Mouse (Mus musculus) lung, postnatal 0 days (tissue): Measurements from ENCODE around the gene Gdpgp1. TPM values are rescaled to one million over a fixed set of nuclear protein-coding genes. Genes with fewer than 3 reads are reported as not detected.

Experiments
- ATAC-seq: fragments of 200-750 bp; cut with Nextera tagmentation; 2 replicates; pipeline ENCODE4 v1.8.0; 2017; ENCODE audit warnings: moderate library complexity
- DNase-seq: peaks from one replicate; pipeline ENCODE4 v3.0.0-alpha.2; 2016; ENCODE audit warnings: low spot score
- H3K27ac ChIP-seq: fragments of 300-500 bp; sonication (generic); 2 replicates; pipeline ENCODE4 v1.5.1; 2014; ENCODE audit warnings: antibody characterized with exemption, mild to moderate bottlenecking, low read length, mixed read lengths
- H3K27me3 ChIP-seq: fragments of 300-500 bp; sonication (generic); replicated peaks from 2 replicates; pipeline ENCODE4 v1.6.1; 2014; ENCODE audit warnings: low read length, mixed read lengths; ENCODE audit not compliant: insufficient read depth
- H3K36me3 ChIP-seq: fragments of 300-500 bp; sonication (generic); 2 replicates; pipeline ENCODE4 v1.6.1; 2014; ENCODE audit warnings: low read length, mixed read lengths; ENCODE audit not compliant: insufficient read depth
- H3K4me1 ChIP-seq: fragments of 300-500 bp; sonication (generic); 2 replicates; pipeline ENCODE4 v1.6.1; 2014; ENCODE audit warnings: antibody characterized with exemption, low read depth, low read length, mixed read lengths; ENCODE audit not compliant: insufficient read depth
- H3K4me2 ChIP-seq: fragments of 300-500 bp; sonication (generic); replicated peaks from 2 replicates; pipeline ENCODE4 v1.6.1; 2014; ENCODE audit warnings: low read depth, mild to moderate bottlenecking, low read length, moderate library complexity, mixed read lengths
- H3K4me3 ChIP-seq: fragments of 300-500 bp; sonication (generic); 2 replicates; pipeline ENCODE4 v1.5.1; 2014; ENCODE audit warnings: low read depth, low read length
- H3K9ac ChIP-seq: fragments of 300-500 bp; sonication (generic); replicated peaks from 2 replicates; pipeline ENCODE4 v1.6.1; 2014; ENCODE audit warnings: low read depth, mild to moderate bottlenecking
- H3K9me3 ChIP-seq: fragments of 300-500 bp; sonication (generic); 2 replicates; pipeline ENCODE4 v1.6.1; 2016; ENCODE audit warnings: low read length, mixed read lengths
- CTCF ChIP-seq: IDR thresholded peaks from 2 replicates; pipeline ENCODE4 v1.5.1; 2016; ENCODE audit warnings: antibody characterized with exemption, mild to moderate bottlenecking
- EP300 ChIP-seq: IDR thresholded peaks from 2 replicates; pipeline ENCODE4 v1.6.1; 2016; ENCODE audit warnings: antibody characterized with exemption, mild to moderate bottlenecking, control low read depth
- WGBS: fragments of 180-500 bp; shearing (Covaris S2); extraction: QIAGEN DNeasy Blood & Tissue Kit; methylation state at CpG from one replicate; pipeline ENCODE4 v1.1.7; 2014; 5-methylcytosine and 5-hydroxymethylcytosine counted together
- polyA plus RNA-seq: library from polyadenylated mRNA; unstranded; fragments of >200 nt; fragmentation: Nextera tagmentation; extraction: Ambion mirVana; gene quantifications from 2 replicates; pipeline ENCODE4 v1.2.1, GENCODE M21; 2015

The Gdpgp1 gene
- polyA plus RNA-seq, 1 experiment from 2014 or later = 2.8 TPM

- peak within 1 kb of the TSS; percentile 55; the same call in 1 of the 2 replicates for H3K27ac ChIP-seq
- WGBS = 1% methylated on average over 44 of the region's 51 CpGs
- H3K4me2 ChIP-seq = peak within 1 kb of the TSS; percentile 71
- no peak for TF ChIP-seq EP300
- peak; percentile 43 for TF ChIP-seq CTCF
- no peaks in the 10 kb centered on the region for H3K36me3 ChIP-seq
- ATAC-seq (peak; percentile 85), DNase-seq (peak; percentile 86)
- H3K27me3 ChIP-seq = no peaks in the 10 kb centered on the region
- H3K9me3 ChIP-seq = no peaks in the 10 kb centered on the region
- peak within 1 kb of the TSS; percentile 29; the same call in 1 of the 2 replicates for H3K9ac ChIP-seq
- H3K4me1 ChIP-seq = peaks cover 20% of the 10 kb centered on the region
- peak within 1 kb of the TSS; percentile 49 for H3K4me3 ChIP-seq
Observed at GRCm38 (mm10) chr7:80186531-80187296, 46.0 kb upstream of the Gdpgp1 start, which contains the start of gene Sema4b. Gene Sema4b (plus strand): TSS chr7:80186841.

DNA sequence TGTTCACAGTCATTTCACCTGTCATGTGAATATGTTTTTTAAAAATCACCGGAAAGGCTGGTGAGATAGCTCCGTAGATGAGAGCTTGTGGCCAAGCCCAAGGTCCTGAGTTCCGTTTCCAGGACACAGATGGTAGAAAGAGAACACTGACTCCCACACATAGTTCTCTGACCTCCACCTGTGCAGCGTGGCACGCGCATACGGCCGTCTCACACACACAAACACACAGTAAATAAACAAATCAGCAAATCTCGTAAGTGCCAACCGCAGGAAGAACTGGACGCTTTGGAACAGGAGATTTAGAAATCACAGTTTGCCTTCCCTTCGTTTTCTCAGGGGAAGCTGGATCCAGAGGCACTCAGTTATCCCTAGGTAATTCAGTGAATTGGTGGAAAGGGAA lies 45.2 kb upstream of the Gdpgp1 start:
- 71% methylated on average over 12 of the region's 12 CpGs for WGBS
- peaks cover 24% of the 10 kb centered on the region for H3K4me1 ChIP-seq
- H3K9me3 ChIP-seq = no peaks in the 10 kb centered on the region
- no peak overlapping the region for H3K27ac ChIP-seq
- H3K36me3 ChIP-seq = no peaks in the 10 kb centered on the region
- peak overlapping the region; percentile 71 for H3K4me2 ChIP-seq
- H3K27me3 ChIP-seq = no peaks in the 10 kb centered on the region
- H3K4me3 ChIP-seq = 0 out of 2 replicates have a peak overlapping the region, but pooled peaks have one; percentile 49
- no peak for DNase-seq
- no peak overlapping the region for H3K9ac ChIP-seq
- no peak for ATAC-seq
- no peak for TF ChIP-seq EP300
- no peak for TF ChIP-seq CTCF

DNA sequence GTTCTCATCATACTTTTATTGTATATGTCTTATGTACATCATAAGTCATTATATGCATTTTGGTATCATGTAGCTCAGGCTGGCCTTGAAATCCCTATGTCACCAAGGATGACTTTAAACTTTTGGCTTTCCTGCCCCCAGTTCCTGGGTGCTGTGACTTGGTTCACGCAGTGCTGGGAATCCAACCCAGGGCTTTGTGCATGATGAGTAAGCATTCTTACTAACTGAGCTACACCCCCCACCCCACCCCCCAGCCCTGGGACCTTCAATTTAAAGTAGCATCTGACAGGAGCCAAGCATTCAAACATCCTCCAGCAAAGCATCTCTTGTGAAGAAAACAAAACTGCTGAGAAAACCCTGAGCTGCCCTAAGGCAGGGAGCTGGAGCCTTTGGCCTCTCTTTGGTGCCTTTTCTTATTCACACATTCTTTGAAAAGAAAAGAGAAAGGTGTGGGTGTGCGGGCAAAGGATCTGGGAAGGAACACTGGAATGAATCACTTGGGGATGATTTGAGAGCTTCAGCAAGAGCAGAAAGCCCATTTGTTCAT lies 44.0 kb upstream of the Gdpgp1 start:
- no peaks in the 10 kb centered on the region for H3K27me3 ChIP-seq
- no peak for DNase-seq
- no peak for TF ChIP-seq EP300
- TF ChIP-seq CTCF = no peak
- H3K9ac ChIP-seq = no peak overlapping the region
- no peaks in the 10 kb centered on the region for H3K9me3 ChIP-seq
- 89% methylated on average over 2 of the region's 2 CpGs for WGBS
- H3K36me3 ChIP-seq = no peaks in the 10 kb centered on the region
- H3K4me3 ChIP-seq = no peak overlapping the region
- H3K27ac ChIP-seq = no peak overlapping the region
- no peak overlapping the region for H3K4me2 ChIP-seq
- H3K4me1 ChIP-seq = peaks cover 24% of the 10 kb centered on the region
- ATAC-seq = no peak

DNA sequence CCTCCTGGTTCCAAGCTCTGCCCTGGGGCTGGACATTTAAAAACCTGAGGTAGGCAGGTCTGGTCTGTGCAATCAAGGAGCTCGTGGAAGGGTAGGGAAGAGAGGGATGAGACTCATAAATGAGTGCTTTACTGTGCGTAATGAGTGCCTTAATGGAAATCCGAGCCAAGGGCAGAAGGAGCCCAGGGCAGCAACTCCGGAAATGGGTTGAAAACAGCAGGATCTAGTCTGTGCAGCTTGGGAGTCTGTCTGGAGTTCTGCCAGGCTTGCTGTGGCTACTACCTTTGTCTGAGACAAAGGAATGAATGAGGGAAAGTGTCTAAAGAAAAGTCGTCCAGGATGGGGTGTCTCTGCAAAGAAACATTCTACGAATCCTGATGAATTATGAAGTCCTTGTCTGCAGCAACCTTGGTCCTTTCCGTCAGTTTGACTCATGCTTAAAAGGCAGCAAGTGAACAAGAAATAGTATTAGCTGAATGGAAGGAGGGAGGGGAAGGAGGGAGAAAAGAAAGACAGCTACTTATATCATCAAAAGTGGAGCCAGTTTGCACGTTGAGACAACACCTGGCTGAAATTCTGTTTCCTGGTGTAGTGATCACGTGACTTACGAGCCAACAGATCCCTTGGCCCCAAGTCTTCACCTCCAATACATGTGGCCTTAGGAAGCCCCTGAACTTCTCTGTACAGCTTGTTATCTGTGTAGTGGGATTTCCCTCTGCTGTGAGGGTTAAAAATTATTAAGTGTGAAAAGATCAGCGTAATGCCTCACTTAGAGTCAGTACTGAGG lies 43.3 kb upstream of the Gdpgp1 start:
- Histone ChIP-seq H3K36me3 (no peaks in the 10 kb centered on the region), H3K27ac (no peak overlapping the region), H3K4me3 (no peak overlapping the region), H3K4me2 (no peak overlapping the region), H3K9me3 (no peaks in the 10 kb centered on the region), H3K27me3 (no peaks in the 10 kb centered on the region), H3K9ac (no peak overlapping the region), H3K4me1 (peaks cover 24% of the 10 kb centered on the region)
- no peak for ATAC-seq
- TF ChIP-seq EP300 = no peak
- no peak for TF ChIP-seq CTCF
- no peak for DNase-seq
- WGBS = 46% methylated on average over 11 of the region's 11 CpGs

DNA sequence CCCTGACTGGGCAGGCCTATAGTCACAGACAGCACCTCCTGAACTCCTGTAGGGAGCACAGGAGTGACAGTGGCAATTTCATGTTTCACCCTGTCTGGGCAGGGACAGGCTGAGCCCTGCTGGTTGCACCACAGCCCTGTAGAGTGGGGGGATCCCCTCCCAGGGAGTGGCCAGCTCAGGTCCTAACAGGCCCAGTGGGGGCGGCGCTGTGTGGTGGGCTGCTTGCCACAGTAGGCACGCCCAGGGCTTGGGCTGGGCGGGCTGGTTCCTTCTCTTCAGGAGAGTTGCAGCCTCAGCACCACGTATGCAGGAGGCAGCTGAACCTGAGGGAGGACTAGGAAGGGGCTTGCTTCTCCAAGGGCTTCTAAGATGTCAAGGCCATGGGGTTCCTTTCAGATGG lies 41.2 kb upstream of the Gdpgp1 start:
- Histone ChIP-seq H3K4me2 (no peak overlapping the region), H3K4me1 (peaks cover 18% of the 10 kb centered on the region), H3K4me3 (no peak overlapping the region), H3K9ac (no peak overlapping the region), H3K36me3 (no peaks in the 10 kb centered on the region), H3K9me3 (no peaks in the 10 kb centered on the region), H3K27me3 (no peaks in the 10 kb centered on the region), H3K27ac (peak overlapping the region; percentile 58)
- 35% methylated on average over 5 of the region's 5 CpGs for WGBS
- DNase-seq (peak; percentile 79), ATAC-seq (peak; percentile 72)
- TF ChIP-seq CTCF (0 out of 2 replicates have a peak, but pooled peaks have one; percentile 9), EP300 (no peak)
